Mouse (Mus musculus): ENCODE data around the gene Cfap206. TPM values are rescaled to one million over a fixed set of nuclear protein-coding genes. Genes with fewer than 3 reads are reported as not detected.
"Not testable (repeated sequence)": the region's sequence is repeated elsewhere in the genome, so short reads cannot be mapped to it uniquely, and the experiment has no call there.

Cfap206 gene
- not detected in 2 replicates for polyA plus RNA-seq (2015; fragmentation: Nextera tagmentation; extraction: Ambion mirVana)

- 1% methylated on average over 38 of the region's 38 CpGs for WGBS (ENCODE audit: insufficient replicate concordance)
- H3K4me3 ChIP-seq (ENCODE audit: low read depth, low read length): peak within 1 kb of the TSS; percentile 59
- peaks cover 11% of the 10 kb centered on the region for H3K27me3 ChIP-seq (ENCODE audit: control insufficient read depth, insufficient read depth, low read depth, low read length)
- no peak within 1 kb of the TSS for H3K9ac ChIP-seq (ENCODE audit: low read depth, low read length)
- H3K36me3 ChIP-seq (ENCODE audit: control insufficient read depth, insufficient read depth): no peaks in the 10 kb centered on the region
- peak; percentile 86 for ATAC-seq (ENCODE audit: low read depth)
- H3K4me2 ChIP-seq (ENCODE audit: low read depth, low read length): peak within 1 kb of the TSS; percentile 82
- H3K27ac ChIP-seq (ENCODE audit: low read length): no peak within 1 kb of the TSS
- peaks cover 8% of the 10 kb centered on the region for H3K4me1 ChIP-seq (ENCODE audit: control insufficient read depth, low read depth, low read length)
- no peaks in the 10 kb centered on the region for H3K9me3 ChIP-seq (replicated peaks; ENCODE audit: control insufficient read depth, low read length)
Measured at GRCm38 (mm10) chr4:34729851-34730341, at the start of gene Cfap206. TSS of gene Cfap206 (minus strand) at chr4:34730206.

DNA sequence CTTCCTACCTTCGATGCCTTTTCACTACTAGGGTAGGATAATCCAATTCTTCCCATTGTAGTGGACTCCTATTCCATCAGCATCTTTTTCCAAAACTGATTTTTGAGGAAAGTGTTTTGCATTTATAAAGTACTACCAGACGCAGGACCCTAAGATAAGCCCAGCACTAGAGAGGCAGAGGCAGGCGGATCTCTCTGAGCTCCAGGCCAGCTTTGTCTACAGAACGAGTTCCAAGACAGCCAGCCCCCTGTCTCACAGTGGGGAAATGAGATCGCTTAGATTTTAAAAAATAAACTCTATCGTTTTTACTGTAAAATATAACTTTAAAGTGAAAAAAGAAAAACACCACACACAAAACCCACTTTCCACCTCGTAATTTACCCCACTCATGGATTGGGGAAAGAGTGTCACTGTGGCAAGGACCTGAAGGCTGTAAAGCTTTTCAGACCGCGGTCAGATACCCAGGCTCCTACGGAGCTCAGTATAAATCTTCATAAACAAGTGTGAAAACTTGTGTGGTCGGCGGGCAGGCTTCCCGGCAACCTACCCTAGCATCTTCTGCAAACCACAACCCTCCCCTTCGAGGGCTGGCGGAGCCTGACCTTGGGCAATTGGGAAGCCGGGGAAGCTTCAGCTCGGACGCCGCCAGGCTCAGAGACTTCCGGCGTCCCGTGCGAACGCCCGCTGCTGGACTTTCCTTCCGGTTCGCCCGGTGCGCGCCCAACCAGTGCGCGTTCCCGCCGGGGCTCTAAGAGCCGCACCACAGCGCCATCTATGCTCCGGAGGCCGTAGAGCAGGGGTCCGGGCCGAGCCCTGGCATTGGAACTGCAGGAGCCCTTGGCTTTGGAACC lies 47.9 kb upstream of the Cfap206 start, which contains the start of gene Smim8:
TSS of gene Smim8 (minus strand) at position 747 of the 851 bp plus-strand sequence.
- peak within 1 kb of the TSS; percentile 67 for H3K4me2 ChIP-seq (ENCODE audit: low read depth, low read length)
- peak within 1 kb of the TSS; percentile 84 for H3K4me3 ChIP-seq (ENCODE audit: low read depth, low read length)
- peak within 1 kb of the TSS; percentile 83 for H3K9ac ChIP-seq (ENCODE audit: low read depth, low read length)
- no peaks in the 10 kb centered on the region for H3K36me3 ChIP-seq (ENCODE audit: control insufficient read depth, insufficient read depth)
- peak within 1 kb of the TSS; percentile 81 for H3K27ac ChIP-seq (ENCODE audit: low read length)
- no peaks in the 10 kb centered on the region for H3K9me3 ChIP-seq (replicated peaks; ENCODE audit: control insufficient read depth, low read length)
- ATAC-seq (ENCODE audit: low read depth): peak; percentile 93
- 3% methylated on average over 40 of the region's 40 CpGs for WGBS (ENCODE audit: insufficient replicate concordance)
- no peaks in the 10 kb centered on the region for H3K27me3 ChIP-seq (ENCODE audit: control insufficient read depth, insufficient read depth, low read depth, low read length)
- peaks cover 7% of the 10 kb centered on the region for H3K4me1 ChIP-seq (ENCODE audit: control insufficient read depth, low read depth, low read length)

- ATAC-seq (ENCODE audit: low read depth): no peak
- H3K9ac ChIP-seq (ENCODE audit: low read depth, low read length): no peak overlapping the region
- H3K4me1 ChIP-seq (ENCODE audit: control insufficient read depth, low read depth, low read length): peaks cover 6% of the 10 kb centered on the region; the same call in 1 of the 2 replicates
- H3K4me2 ChIP-seq (ENCODE audit: low read depth, low read length): no peak overlapping the region
- no peaks in the 10 kb centered on the region for H3K9me3 ChIP-seq (replicated peaks; ENCODE audit: control insufficient read depth, low read length)
- H3K4me3 ChIP-seq (ENCODE audit: low read depth, low read length): no peak overlapping the region
- H3K36me3 ChIP-seq (ENCODE audit: control insufficient read depth, insufficient read depth): no peaks in the 10 kb centered on the region
- H3K27me3 ChIP-seq (ENCODE audit: control insufficient read depth, insufficient read depth, low read depth, low read length): no peaks in the 10 kb centered on the region
- H3K27ac ChIP-seq (ENCODE audit: low read length): no peak overlapping the region
- 40% methylated on average over 8 of the region's 8 CpGs for WGBS (ENCODE audit: insufficient replicate concordance)
Measured at GRCm38 (mm10) chr4:34771652-34772371, 41.8 kb upstream of the Cfap206 start.

- no peak within 1 kb of the TSS for H3K4me3 ChIP-seq (ENCODE audit: low read depth, low read length)
- no peak within 1 kb of the TSS for H3K4me2 ChIP-seq (ENCODE audit: low read depth, low read length)
- no peak within 1 kb of the TSS for H3K9ac ChIP-seq (ENCODE audit: low read depth, low read length)
- H3K9me3 ChIP-seq (replicated peaks; ENCODE audit: control insufficient read depth, low read length): no peaks in the 10 kb centered on the region
- H3K36me3 ChIP-seq (ENCODE audit: control insufficient read depth, insufficient read depth): no peaks in the 10 kb centered on the region
- H3K4me1 ChIP-seq (ENCODE audit: control insufficient read depth, low read depth, low read length): no peaks in the 10 kb centered on the region
- no peaks in the 10 kb centered on the region for H3K27me3 ChIP-seq (ENCODE audit: control insufficient read depth, insufficient read depth, low read depth, low read length)
- no peak within 1 kb of the TSS for H3K27ac ChIP-seq (ENCODE audit: low read length)
- 31% methylated on average over 1 of the region's 1 CpGs for whole genome bisulfite sequencing (ENCODE audit: insufficient replicate concordance)
- no peak for ATAC-seq (ENCODE audit: low read depth)
Measured at GRCm38 (mm10) chr4:34756163-34756562, 26.2 kb upstream of the Cfap206 start, which contains the start of gene Gm136. TSS of gene Gm136 (minus strand) at chr4:34756263.

- WGBS (ENCODE audit: insufficient replicate concordance): 41% methylated on average over 6 of the region's 6 CpGs
- Histone ChIP-seq H3K9me3 (replicated peaks; ENCODE audit: control insufficient read depth, low read length) (no peaks in the 10 kb centered on the region), H3K4me2 (ENCODE audit: low read depth, low read length) (no peak overlapping the region), H3K4me1 (ENCODE audit: control insufficient read depth, low read depth, low read length) (no peaks in the 10 kb centered on the region), H3K36me3 (ENCODE audit: control insufficient read depth, insufficient read depth) (no peaks in the 10 kb centered on the region), H3K4me3 (ENCODE audit: low read depth, low read length) (no peak overlapping the region), H3K27ac (ENCODE audit: low read length) (no peak overlapping the region), H3K27me3 (ENCODE audit: control insufficient read depth, insufficient read depth, low read depth, low read length) (no peaks in the 10 kb centered on the region), H3K9ac (ENCODE audit: low read depth, low read length) (no peak overlapping the region)
- no peak for ATAC-seq (ENCODE audit: low read depth)
Measured at GRCm38 (mm10) chr4:34749236-34749635, 19.2 kb upstream of the Cfap206 start.

DNA sequence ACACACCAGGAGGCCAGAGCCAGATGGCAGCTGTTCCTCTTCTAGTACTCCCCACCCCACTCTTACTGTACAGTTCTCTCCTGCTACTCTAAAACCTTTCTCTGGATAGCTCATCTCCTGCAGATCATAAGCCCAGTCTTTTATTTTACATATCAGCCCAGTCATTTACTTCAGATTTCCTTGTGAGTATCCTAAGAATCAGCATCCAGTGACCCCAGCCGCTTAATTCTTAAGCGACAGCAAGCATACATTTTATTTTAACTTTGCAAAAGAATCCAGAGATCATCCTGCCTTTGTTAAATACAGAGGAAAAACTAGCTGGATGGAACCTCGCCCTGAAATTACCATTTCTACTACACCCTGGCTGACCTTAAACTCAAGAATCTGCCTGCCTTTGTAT lies 4.5 kb upstream of the Cfap206 start:
- Histone ChIP-seq H3K9me3 (replicated peaks; ENCODE audit: control insufficient read depth, low read length) (no peaks in the 10 kb centered on the region), H3K36me3 (ENCODE audit: control insufficient read depth, insufficient read depth) (no peaks in the 10 kb centered on the region), H3K4me3 (ENCODE audit: low read depth, low read length) (no peak overlapping the region), H3K27me3 (ENCODE audit: control insufficient read depth, insufficient read depth, low read depth, low read length) (peaks cover 8% of the 10 kb centered on the region), H3K4me1 (ENCODE audit: control insufficient read depth, low read depth, low read length) (peaks cover 7% of the 10 kb centered on the region), H3K27ac (ENCODE audit: low read length) (no peak overlapping the region), H3K4me2 (ENCODE audit: low read depth, low read length) (no peak overlapping the region), H3K9ac (ENCODE audit: low read depth, low read length) (no peak overlapping the region)
- WGBS (ENCODE audit: insufficient replicate concordance): 59% methylated on average over 3 of the region's 3 CpGs
- no peak for ATAC-seq (ENCODE audit: low read depth)

DNA sequence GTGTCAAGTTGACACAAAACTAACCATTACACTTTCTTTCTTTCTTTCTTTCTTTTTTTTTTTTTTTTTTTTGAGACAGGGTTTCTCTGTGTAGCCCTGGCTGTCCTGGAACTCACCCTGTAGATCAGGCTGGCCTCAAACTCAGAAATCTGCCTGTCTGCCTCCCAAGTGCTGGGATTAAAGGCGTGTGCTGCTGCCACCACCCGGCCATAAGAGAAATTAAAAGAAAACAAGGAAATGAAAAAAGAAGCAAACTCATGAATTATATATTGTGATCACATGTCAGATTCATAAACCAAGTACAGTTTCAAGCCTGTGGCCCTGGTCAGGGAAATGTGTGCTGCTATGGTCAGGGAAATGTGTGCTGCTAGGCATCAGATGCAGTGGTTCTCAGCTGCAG lies 3.4 kb upstream of the Cfap206 start:
- not testable (repeated sequence) for H3K4me1 ChIP-seq (ENCODE audit: control insufficient read depth, low read depth, low read length); H3K4me2 ChIP-seq (ENCODE audit: low read depth, low read length); H3K9ac ChIP-seq (ENCODE audit: low read depth, low read length); H3K27me3 ChIP-seq (ENCODE audit: control insufficient read depth, insufficient read depth, low read depth, low read length); H3K9me3 ChIP-seq (replicated peaks; ENCODE audit: control insufficient read depth, low read length); H3K36me3 ChIP-seq (ENCODE audit: control insufficient read depth, insufficient read depth); H3K4me3 ChIP-seq (ENCODE audit: low read depth, low read length); ATAC-seq (ENCODE audit: low read depth); H3K27ac ChIP-seq (ENCODE audit: low read length)
- WGBS (ENCODE audit: insufficient replicate concordance): 18% methylated on average over 2 of the region's 2 CpGs

DNA sequence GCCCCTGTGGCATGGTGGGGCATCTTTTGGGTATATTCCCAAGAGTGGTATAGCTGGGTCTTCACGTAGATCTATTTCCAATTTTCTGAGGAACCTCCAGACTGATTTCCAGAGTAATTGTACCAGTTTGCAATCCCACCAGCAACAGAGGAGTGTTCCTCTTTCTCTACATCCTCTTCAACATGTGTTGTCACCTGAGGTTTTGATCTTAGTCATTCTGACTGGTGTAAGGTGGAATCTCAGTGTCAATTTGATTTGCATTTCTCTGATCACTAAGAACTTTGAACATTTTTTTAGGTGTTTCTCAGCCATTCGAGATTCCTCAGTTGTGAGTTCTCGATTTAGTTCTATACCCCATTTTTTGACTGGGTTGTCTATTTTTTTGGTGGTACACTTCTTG lies 4.3 kb downstream of the Cfap206 start:
- peaks cover 11% of the 10 kb centered on the region for H3K27me3 ChIP-seq (ENCODE audit: control insufficient read depth, insufficient read depth, low read depth, low read length)
- H3K9me3 ChIP-seq (replicated peaks; ENCODE audit: control insufficient read depth, low read length); ATAC-seq (ENCODE audit: low read depth); H3K36me3 ChIP-seq (ENCODE audit: control insufficient read depth, insufficient read depth); H3K4me2 ChIP-seq (ENCODE audit: low read depth, low read length); H3K9ac ChIP-seq (ENCODE audit: low read depth, low read length); H3K4me1 ChIP-seq (ENCODE audit: control insufficient read depth, low read depth, low read length); H3K4me3 ChIP-seq (ENCODE audit: low read depth, low read length); H3K27ac ChIP-seq (ENCODE audit: low read length): not testable (repeated sequence)
- 62% methylated on average over 3 of the region's 3 CpGs for WGBS (ENCODE audit: insufficient replicate concordance)

Data from liver, embryonic 16.5 days (tissue).